ENCODE assay signal across 8 mouse cellular contexts in the genomic region with DNA sequence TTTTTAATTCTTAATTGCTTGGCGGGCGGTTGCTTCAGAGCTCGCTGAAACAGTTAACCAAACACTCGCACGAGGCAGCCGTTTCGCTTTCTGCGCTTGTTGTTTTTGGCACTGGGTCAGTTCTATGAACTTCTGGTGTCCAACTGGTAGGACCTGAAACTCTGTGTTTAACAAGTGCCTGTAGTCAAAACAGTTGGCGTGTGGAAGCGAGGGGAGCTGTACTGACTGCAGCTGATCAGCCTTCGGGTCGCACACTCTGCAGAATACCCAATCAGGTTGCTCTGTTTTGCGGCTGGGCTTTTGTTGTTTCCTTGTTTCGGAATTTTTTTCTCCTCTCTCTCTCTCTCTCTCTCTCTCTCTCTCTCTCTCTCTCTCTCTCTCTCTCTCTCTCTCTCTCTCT.
DNase-seq lines count a peak whose midpoint lies in the region; ATAC-seq and TF ChIP-seq lines count a peak whose summit lies in the region.

No protein-coding gene starts in this region.

- TF ChIP-seq POLR2A in lung, adult 2 months (IDR thresholded peaks at IDR 0.05; ENCODE audit: borderline replicate concordance, extremely low read depth, low read depth, low read length), result peak; percentile 44; the same call in 1 of the 2 replicates

- peak overlapping the region; percentile 85 for H3K4me2 ChIP-seq in heart, embryonic 15.5 days
- H3K4me2 ChIP-seq in neural tube, embryonic 14.5 days (ENCODE audit: low read depth, low read length), result peak overlapping the region; percentile 63

- peaks cover 10% of the 10 kb centered on the region for H3K36me3 ChIP-seq in erythroblast, embryonic 14.5 days (ENCODE audit: control insufficient read depth)
- no peaks in the 10 kb centered on the region for H3K36me3 ChIP-seq in heart, embryonic 15.5 days
- H3K36me3 ChIP-seq in neural tube, embryonic 14.5 days (ENCODE audit: control insufficient read depth, insufficient read depth, low read length), result no peaks in the 10 kb centered on the region

- no peaks in the 10 kb centered on the region for H3K9me3 ChIP-seq in erythroblast, embryonic 14.5 days (ENCODE audit: control insufficient read depth, low read length)
- H3K9me3 ChIP-seq in heart, embryonic 15.5 days (replicated peaks), result no peaks in the 10 kb centered on the region
- no peaks in the 10 kb centered on the region for H3K9me3 ChIP-seq in neural tube, embryonic 14.5 days (ENCODE audit: control insufficient read depth, low read length)

- H3K27me3 ChIP-seq in erythroblast, embryonic 14.5 days (ENCODE audit: control insufficient read depth), result no peaks in the 10 kb centered on the region
- H3K27me3 ChIP-seq in heart, embryonic 15.5 days, result no peaks in the 10 kb centered on the region
- no peaks in the 10 kb centered on the region for H3K27me3 ChIP-seq in neural tube, embryonic 14.5 days (ENCODE audit: control insufficient read depth, insufficient read depth, low read length)

- peak overlapping the region; percentile 71 for H3K27ac ChIP-seq in heart, embryonic 15.5 days
- no peak overlapping the region for H3K27ac ChIP-seq in neural tube, embryonic 14.5 days (ENCODE audit: low read depth, low read length)

- no peak for TF ChIP-seq CTCF in lung, adult 2 months (IDR thresholded peaks at IDR 0.05; ENCODE audit: insufficient read depth, low read length)

- peaks cover 50% of the 10 kb centered on the region for H3K4me1 ChIP-seq in erythroblast, embryonic 14.5 days (ENCODE audit: control insufficient read depth)
- H3K4me1 ChIP-seq in heart, embryonic 15.5 days (replicated peaks), result peaks cover 13% of the 10 kb centered on the region
- peaks cover 2% of the 10 kb centered on the region for H3K4me1 ChIP-seq in lung, adult 2 months (ENCODE audit: control insufficient read depth, insufficient read depth, low read length)
- peaks cover 15% of the 10 kb centered on the region; the same call in 1 of the 2 replicates for H3K4me1 ChIP-seq in neural tube, embryonic 14.5 days (ENCODE audit: control insufficient read depth, insufficient read depth, low read length)

- peak; percentile 78 for ATAC-seq in heart, embryonic 15.5 days (replicated peaks; ENCODE audit: insufficient number of reproducible peaks, insufficient read depth, low FRiP score, low read depth)
- ATAC-seq in neural tube, embryonic 14.5 days (ENCODE audit: low read depth), result peak; percentile 74

- WGBS in heart, embryonic 15.5 days, result 1% methylated on average over 14 of the region's 14 CpGs
- under 1% methylated on average over 14 of the region's 14 CpGs for WGBS in lung, adult 2 months
- under 1% methylated on average over 14 of the region's 14 CpGs for WGBS in neural tube, embryonic 14.5 days

- H3K4me3 ChIP-seq in erythroblast, embryonic 14.5 days (replicated peaks), result peak overlapping the region; percentile 84
- H3K4me3 ChIP-seq in heart, embryonic 15.5 days, result peak overlapping the region; percentile 57
- peak overlapping the region; percentile 80 for H3K4me3 ChIP-seq in lung, adult 2 months (replicated peaks; ENCODE audit: extremely low read depth, low read depth, low read length)
- peak overlapping the region; percentile 23 for H3K4me3 ChIP-seq in neural tube, embryonic 14.5 days (ENCODE audit: low read depth, low read length)

- peak; percentile 60 to 65 for DNase-seq in B cell, adult 2 months
- DNase-seq in adrenal gland, adult (ENCODE audit: inconsistent age in 2 of 2, low spot score in 1 of 2), result peak; percentile 70 to 92
- DNase-seq in kidney, postnatal 10 days, result peak; percentile 80
- DNase-seq in lung, adult 2 months, result peak; percentile 59
- DNase-seq in thymus, postnatal 25 days, result peak; percentile 74

- peak overlapping the region; percentile 52 for H3K9ac ChIP-seq in heart, embryonic 15.5 days
- 0 out of 2 replicates have a peak overlapping the region, but pooled peaks have one; percentile 32 for H3K9ac ChIP-seq in neural tube, embryonic 14.5 days (replicated peaks; ENCODE audit: low read depth, low read length)

Comparison
In these comparisons a context has a peak if more than half of its experiments do, and no peak if none do; other contexts are left out.
1. H3K4me3 ChIP-seq: peak in every context shown above with its lines; median percentile 84 in erythroblast, embryonic 14.5 days; 80 in lung, adult 2 months; 57 in heart, embryonic 15.5 days; 23 in neural tube, embryonic 14.5 days.